Mouse (Mus musculus) heart, postnatal 0 days (tissue): ENCODE data around the gene Rora.

Source experiments
- CTCF ChIP-seq: IDR thresholded peaks from 2 replicates; pipeline ENCODE4 v1.5.1; 2016; ENCODE audit warnings: antibody characterized with exemption, control low read depth, low read depth
- EP300 ChIP-seq: IDR thresholded peaks from 2 replicates; pipeline ENCODE4 v1.6.1; 2016; ENCODE audit warnings: antibody characterized with exemption, low read depth

- TF ChIP-seq CTCF (no peak), EP300 (no peak)
Observed at GRCm38 (mm10) chr9:69302846-69303245, 649.3 kb downstream of the Rora start.
